Mouse (Mus musculus) kidney, postnatal 25 days (tissue): ENCODE data around the gene Gm30083.

Source experiments
- DNase-seq, 2 experiments: peaks; one replicate each; pipeline ENCODE4 v3.0.0; 2021; ENCODE audit warnings: mixed read lengths in 2 of 2

Gm30083 gene

DNA sequence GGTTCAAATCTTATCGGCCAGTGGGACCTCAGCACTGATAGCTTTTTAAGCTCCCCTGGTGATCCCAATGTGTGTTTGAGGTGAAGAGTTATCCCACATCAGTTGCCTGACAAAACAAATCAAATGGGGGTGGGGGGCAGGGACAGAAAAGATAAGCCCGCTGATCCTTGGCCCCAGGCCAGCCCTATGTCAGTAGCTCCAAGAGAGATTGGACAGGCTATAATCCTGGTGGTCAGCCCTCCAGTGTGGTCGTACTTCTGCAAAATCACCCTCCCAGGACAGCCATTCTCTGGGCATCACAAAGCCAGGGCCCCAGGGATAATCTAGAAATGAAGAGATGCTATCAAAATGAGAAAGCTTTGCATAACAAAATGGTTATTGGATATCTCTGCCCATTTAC is 56.1 kb downstream of the Gm30083 start:
- DNase-seq, result no peak

DNA sequence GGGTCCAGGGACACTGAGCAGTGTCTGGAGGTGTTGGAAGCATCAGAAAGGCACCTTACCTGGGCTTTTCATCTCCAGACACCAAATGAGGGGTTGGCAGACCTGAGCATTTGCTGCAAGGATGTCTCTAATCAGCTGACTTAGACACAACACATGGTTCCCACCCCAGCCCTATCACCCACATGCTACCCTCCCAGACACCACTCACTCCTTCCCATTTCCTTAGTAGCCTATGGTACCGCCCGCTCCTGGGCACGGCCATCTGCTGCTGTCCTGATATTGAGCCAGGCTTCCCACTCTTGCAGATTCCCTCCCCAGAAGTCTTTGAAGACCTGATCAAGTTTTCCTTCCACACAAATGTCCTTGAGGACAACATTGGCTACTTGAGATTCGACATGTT is 56.8 kb downstream of the Gm30083 start:
- DNase-seq, result no peak

DNA sequence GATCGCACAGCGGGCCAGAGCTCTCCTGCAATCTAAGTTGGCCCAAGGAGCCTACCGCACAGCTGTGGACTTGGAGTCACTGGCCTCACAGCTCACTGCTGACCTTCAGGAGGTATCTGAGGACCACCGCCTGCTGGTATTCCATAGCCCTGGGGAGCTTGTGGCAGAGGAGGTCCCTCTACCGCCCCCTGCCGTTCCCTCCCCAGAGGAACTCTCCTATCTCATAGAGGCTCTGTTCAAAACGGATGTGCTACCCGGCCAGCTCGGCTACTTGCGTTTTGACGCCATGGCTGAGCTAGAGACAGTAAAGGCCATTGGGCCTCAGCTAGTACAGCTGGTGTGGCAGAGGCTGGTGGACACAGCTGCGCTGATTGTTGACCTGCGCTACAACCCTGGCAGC is 58.9 kb downstream of the Gm30083 start:
- no peak for DNase-seq

DNA sequence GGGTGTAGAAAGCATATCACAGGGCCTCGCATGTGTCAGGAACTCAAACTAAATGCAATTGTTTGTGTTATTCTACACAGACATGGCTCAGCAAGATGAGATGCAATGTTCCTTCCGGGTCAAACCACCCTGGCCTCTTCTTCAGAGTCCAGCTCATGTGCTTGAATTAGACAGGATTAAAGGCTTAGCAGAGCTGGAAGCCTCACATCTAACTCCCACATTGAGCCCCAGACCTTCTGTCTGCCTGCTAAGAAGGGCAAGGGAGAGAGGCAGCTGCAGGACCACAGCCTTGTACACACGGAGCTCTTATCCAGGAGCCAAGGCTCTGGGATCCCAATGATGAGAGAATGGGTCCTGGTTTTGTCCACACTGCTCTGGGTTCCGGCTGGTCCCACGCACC is 61.2 kb downstream of the Gm30083 start, which contains the start of gene Rbp3:
Gene Rbp3 (plus strand): TSS at position 243 of the 400 bp plus-strand sequence.
- DNase-seq, result no peak

DNA sequence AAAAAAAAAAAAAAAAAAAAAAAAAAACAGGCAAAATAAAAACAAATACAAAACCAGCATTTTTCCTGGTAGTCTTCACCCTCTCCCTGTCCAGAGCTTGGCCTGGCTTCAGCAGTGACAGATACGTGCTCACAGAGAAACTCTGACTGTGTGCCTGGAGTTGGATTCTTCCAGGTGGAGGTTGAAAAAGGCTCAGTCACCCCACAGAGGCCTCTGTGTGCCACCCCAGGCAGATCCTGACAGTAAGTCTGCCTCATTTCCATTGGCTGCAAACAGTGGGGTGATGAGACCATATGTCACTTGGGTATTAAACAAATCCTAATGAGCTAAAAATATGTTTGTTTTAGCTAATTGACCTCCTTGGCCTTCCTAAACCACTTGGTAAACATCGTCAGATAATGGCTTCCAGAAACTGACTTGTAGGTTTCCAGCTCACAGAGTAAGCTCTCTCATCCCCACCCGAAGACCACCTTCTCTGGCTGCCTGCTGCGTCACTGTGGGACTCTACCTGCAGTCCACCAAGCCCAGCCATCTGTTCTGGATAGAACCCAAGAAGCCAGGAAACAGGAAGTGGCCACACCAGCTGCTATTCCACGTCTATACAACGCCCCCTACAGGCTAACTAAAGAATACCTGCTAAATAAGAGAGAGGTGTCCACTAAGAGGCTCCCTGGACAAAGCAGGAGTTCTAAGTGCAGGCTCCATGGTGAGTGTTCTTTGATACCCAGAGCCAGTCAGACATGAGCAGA is 62.6 kb downstream of the Gm30083 start:
- no peak for DNase-seq

DNA sequence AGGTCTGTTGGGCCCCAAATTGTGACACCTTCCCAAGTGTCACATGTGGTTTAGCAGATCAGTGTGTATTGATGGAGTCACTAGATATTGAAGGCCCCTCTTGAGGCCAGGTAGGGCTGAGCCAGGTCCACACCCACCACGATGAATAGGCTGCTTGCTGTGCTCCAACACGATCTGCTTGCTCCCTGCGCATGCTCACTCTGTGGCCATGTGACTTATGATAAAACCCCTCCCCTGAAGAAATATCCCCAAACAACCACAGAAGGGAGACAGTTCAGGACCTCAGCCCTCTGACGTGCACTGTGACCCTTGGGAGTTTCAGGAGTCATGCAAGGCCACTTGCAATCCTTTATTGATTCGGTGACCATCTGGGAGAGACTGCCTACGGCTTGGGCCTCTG is 68.9 kb downstream of the Gm30083 start:
- DNase-seq, result no peak

DNA sequence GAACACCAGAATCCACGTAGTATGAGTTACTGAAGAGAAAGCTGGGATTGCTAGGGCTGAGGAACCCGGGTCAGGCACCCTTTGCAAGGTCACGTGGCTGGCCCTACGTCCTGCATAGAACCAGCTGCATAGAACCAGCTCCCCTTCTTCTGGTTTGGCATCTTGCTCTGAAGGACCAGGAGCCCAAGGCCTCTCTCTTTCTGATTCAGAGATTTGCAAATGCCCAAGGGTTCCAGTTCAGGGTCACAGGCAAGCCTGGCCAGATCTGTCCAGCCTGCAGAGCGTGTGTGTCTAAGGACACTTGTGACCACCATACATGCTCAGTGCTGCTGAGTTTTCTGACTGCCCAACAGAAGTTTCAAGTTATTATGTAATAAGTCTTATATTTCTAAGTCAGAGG is 72.8 kb downstream of the Gm30083 start:
- DNase-seq, result no peak

DNA sequence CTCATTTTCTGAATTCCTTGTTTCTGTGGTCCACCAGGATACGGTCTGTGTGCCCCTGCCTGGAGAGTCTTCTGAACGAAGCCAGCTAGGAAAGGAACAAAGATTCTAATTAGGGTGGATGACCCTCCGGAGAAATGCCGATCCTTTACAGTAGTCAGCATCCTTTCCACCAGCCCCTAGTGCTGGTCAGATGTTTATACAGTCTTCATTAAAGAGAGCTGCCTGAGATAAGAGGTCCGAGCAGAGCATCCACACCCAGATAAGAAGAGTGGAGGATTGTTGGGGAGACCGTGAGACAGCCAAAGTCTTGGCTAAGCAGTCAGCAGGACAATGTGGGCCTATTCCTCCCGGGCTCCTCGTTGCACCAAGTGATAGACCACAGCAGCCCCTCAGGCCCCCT is 74.2 kb downstream of the Gm30083 start, which contains the start of gene Gdf2:
Gene Gdf2 (plus strand): TSS at position 301 of the 400 bp plus-strand sequence.
- no peak for DNase-seq

DNA sequence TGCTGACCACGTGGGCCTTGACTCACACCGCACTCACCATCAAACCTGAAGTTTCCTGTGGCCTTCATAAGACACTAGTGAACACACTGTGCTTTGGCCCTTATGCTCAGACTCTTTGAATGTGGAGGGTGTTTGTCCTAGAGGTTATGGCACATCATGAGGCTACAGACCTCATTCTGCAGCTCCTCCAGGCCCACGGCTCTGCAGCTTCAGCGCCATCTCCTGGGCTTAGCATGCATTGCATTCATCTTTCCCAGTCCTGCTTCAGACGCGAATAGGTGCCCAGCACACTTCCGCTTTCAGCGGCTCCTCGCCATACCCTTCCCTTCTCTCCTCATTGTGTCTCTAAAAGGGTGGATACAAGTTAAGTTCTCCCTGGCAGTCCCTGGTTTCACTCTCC is 75.9 kb downstream of the Gm30083 start:
- DNase-seq, result peak; percentile 56 to 68
